Mouse (Mus musculus): ENCODE measurements around the gene C1qtnf2.
A peak's percentile ranks its signal among the peaks of the same experiment; 100 is the strongest.

DNA sequence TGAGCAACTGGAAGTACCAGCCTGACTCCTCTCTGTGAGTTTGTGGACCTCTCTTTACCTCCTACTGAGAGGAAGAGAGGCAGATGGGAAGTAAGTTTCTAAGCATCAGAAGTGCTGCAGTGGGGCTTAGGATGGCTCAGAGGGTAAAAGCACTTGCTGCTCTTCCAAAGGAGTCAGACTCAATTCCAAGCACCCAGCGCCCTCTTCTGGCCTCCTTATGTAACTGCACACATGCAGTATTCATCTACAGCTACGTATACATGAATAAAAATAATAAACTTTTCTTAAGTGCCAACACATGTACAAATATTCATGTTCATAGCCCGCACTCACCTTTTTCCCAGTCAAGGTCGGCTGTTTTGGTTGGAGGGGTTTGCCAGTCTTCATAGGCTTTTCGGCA is 49.7 kb upstream of the C1qtnf2 start:
- TF ChIP-seq CTCF (IDR thresholded peaks at IDR 0.05; ENCODE audit: extremely low read depth, insufficient read length, insufficient replicate concordance, low read depth, low read length) = peak; percentile 24; the same call in 1 of the 2 replicates
- TF ChIP-seq POLR2A (IDR thresholded peaks at IDR 0.05; ENCODE audit: low read depth, low read length) = no peak

All from small intestine, adult 2 months (tissue).